Mouse (Mus musculus): ENCODE measurements around the gene 4921524J17Rik.

DNA sequence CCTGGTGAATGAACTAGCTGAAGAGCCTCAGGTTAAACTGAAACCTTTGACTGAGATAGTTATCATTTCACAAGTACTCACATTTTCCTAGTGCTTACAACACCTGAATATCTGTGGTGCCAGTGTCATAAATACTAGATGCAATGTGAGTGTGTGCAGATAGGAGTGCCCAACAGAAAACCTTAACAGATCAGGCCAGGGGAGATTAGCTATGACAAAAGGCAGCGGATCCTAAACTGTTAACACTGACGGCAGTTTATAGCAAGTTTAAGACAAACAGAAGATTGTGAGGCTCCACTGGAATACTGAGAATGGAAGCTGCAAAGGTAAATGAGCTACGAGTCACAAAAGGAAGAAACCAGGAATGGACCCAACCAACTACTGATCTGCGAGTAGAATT is 5.6 kb downstream of the 4921524J17Rik start:
- TF ChIP-seq POLR2A (IDR thresholded peaks at IDR 0.05; ENCODE audit: insufficient read depth, low read length), result no peak
- TF ChIP-seq CTCF (IDR thresholded peaks at IDR 0.05; ENCODE audit: low read depth, low read length), result no peak

Data from ES-Bruce4 (cell line).